Mouse (Mus musculus) testis, adult 2 months (tissue): ENCODE results near the gene Chst4. TPM values are rescaled to one million over a fixed set of nuclear protein-coding genes. Genes with fewer than 3 reads are reported as not detected.
"Not testable (repeated sequence)": the region's sequence is repeated elsewhere in the genome, so short reads cannot be mapped to it uniquely, and the experiment has no call there.

Source experiments
- H3K27ac ChIP-seq: fragments of 200-500 bp; 2 replicates; pipeline ENCODE4 v1.5.1; 2012; ENCODE audit warnings: low read depth, low read length; ENCODE audit not compliant: control insufficient read depth, insufficient read depth
- H3K27me3 ChIP-seq: fragments of 200-500 bp; 2 replicates; pipeline ENCODE4 v1.6.1; 2012; ENCODE audit warnings: mild to moderate bottlenecking, low read length, moderate library complexity; ENCODE audit not compliant: control insufficient read depth, insufficient read depth
- H3K36me3 ChIP-seq: fragments of 200-500 bp; 2 replicates; pipeline ENCODE4 v1.6.1; 2012; ENCODE audit warnings: mild to moderate bottlenecking, low read length; ENCODE audit not compliant: control insufficient read depth, insufficient read depth
- H3K4me1 ChIP-seq: fragments of 200-500 bp; 2 replicates; pipeline ENCODE4 v1.6.1; 2012; ENCODE audit warnings: low read length; ENCODE audit not compliant: control insufficient read depth, insufficient read depth
- H3K4me3 ChIP-seq: fragments of 200-500 bp; 2 replicates; pipeline ENCODE4 v1.5.1; 2012; ENCODE audit warnings: low read depth, mild to moderate bottlenecking, low read length, moderate library complexity, mixed read lengths; ENCODE audit not compliant: control insufficient read depth
- CTCF ChIP-seq: fragments of 200-500 bp; IDR thresholded peaks from 2 replicates; pipeline ENCODE4 v1.5.1; 2012; ENCODE audit warnings: low read depth, mild to moderate bottlenecking, inconsistent platforms, low read length, moderate library complexity; ENCODE audit not compliant: control insufficient read depth, insufficient read depth, insufficient replicate concordance
- POLR2A ChIP-seq: fragments of 200-500 bp; IDR thresholded peaks from 2 replicates; pipeline ENCODE4 v1.6.1; 2012; ENCODE audit warnings: low read depth, mild to moderate bottlenecking, inconsistent platforms, low read length, moderate library complexity; ENCODE audit not compliant: control insufficient read depth
- polyA plus RNA-seq: library from polyadenylated mRNA; depleted of rRNA; stranded (reverse); fragments of >200 nt; gene quantifications from 2 replicates; pipeline ENCODE4 v1.2.3, GENCODE M21; 2012

Gene Chst4
- polyA plus RNA-seq, 1 experiment = 0.14 TPM

GRCm38 (mm10) chr8:110034331-110034730 lies 5.2 kb downstream of the Chst4 start:
- no peaks in the 10 kb centered on the region for H3K27me3 ChIP-seq
- no peak overlapping the region for H3K4me3 ChIP-seq
- H3K27ac ChIP-seq = peak overlapping the region; percentile 70; the same call in 1 of the 2 replicates
- H3K4me1 ChIP-seq = peaks cover 7% of the 10 kb centered on the region
- H3K36me3 ChIP-seq = no peaks in the 10 kb centered on the region
- TF ChIP-seq POLR2A (no peak), CTCF (no peak)

GRCm38 (mm10) chr8:110033771-110034170 lies 5.8 kb downstream of the Chst4 start:
- not testable (repeated sequence) for H3K4me3 ChIP-seq, H3K4me1 ChIP-seq, H3K27me3 ChIP-seq, H3K27ac ChIP-seq, H3K36me3 ChIP-seq

- TF ChIP-seq CTCF (no peak), POLR2A (no peak)
- Histone ChIP-seq H3K36me3 (no peaks in the 10 kb centered on the region), H3K4me1 (peaks cover 12% of the 10 kb centered on the region), H3K27ac (no peak overlapping the region), H3K4me3 (no peak overlapping the region), H3K27me3 (no peaks in the 10 kb centered on the region)
These were observed 16.7 kb downstream of the Chst4 start for GRCm38 (mm10) chr8:110022768-110023344.

- Histone ChIP-seq H3K27ac (no peak overlapping the region), H3K27me3 (no peaks in the 10 kb centered on the region), H3K4me1 (peaks cover 12% of the 10 kb centered on the region), H3K36me3 (no peaks in the 10 kb centered on the region), H3K4me3 (no peak overlapping the region)
- no peak for TF ChIP-seq CTCF
- no peak for TF ChIP-seq POLR2A
These were observed 17.5 kb downstream of the Chst4 start for GRCm38 (mm10) chr8:110022081-110022480.

GRCm38 (mm10) chr8:110010868-110011267 lies 28.7 kb downstream of the Chst4 start:
- Histone ChIP-seq H3K36me3 (no peaks in the 10 kb centered on the region), H3K27me3 (no peaks in the 10 kb centered on the region), H3K27ac (no peak overlapping the region), H3K4me1 (peaks cover 22% of the 10 kb centered on the region), H3K4me3 (no peak overlapping the region)
- TF ChIP-seq POLR2A (no peak), CTCF (peak; percentile 48; the same call in 1 of the 2 replicates)

- H3K4me3 ChIP-seq = no peak overlapping the region; the same call in 1 of the 2 replicates
- H3K27ac ChIP-seq = no peak overlapping the region
- H3K36me3 ChIP-seq = no peaks in the 10 kb centered on the region
- no peak for TF ChIP-seq POLR2A
- no peak for TF ChIP-seq CTCF
- H3K4me1 ChIP-seq = peaks cover 22% of the 10 kb centered on the region
- no peaks in the 10 kb centered on the region for H3K27me3 ChIP-seq
These were observed 30.5 kb downstream of the Chst4 start for GRCm38 (mm10) chr8:110008995-110009446.

- Histone ChIP-seq H3K4me1 (peaks cover 22% of the 10 kb centered on the region), H3K36me3 (no peaks in the 10 kb centered on the region), H3K27ac (no peak overlapping the region), H3K27me3 (no peaks in the 10 kb centered on the region), H3K4me3 (peak overlapping the region; percentile 62)
- TF ChIP-seq POLR2A = no peak
- TF ChIP-seq CTCF = no peak
These were observed 31.1 kb downstream of the Chst4 start for GRCm38 (mm10) chr8:110008228-110008994.
